Mouse (Mus musculus) gastrocnemius, postnatal 36 days (tissue): ENCODE measurements around the gene Abhd17c. TPM values are rescaled to one million over a fixed set of nuclear protein-coding genes. Genes with fewer than 3 reads are reported as not detected.
"Not testable (repeated sequence)": the region's sequence is repeated elsewhere in the genome, so short reads cannot be mapped to it uniquely, and the experiment has no call there.

ENCODE experiments used
- DNase-seq, 2 experiments: peaks; one replicate each; pipeline ENCODE4 v3.0.0; 2022
- intact Hi-C: fragments of 180-260 bp; cut with DNase I; formaldehyde crosslinking; loops from one replicate; pipeline ENCODE4 v1.15.1; 2025
- long read RNA-seq, 2 experiments: library from polyadenylated mRNA; stranded (forward); transcript quantifications; one replicate each; pipeline ENCODE4 v2.0.0; 2021
- total RNA-seq, 2 experiments: library from RNA; stranded (reverse); gene quantifications; 2 replicates each; pipeline ENCODE4 v1.2.3; 2021

Abhd17c gene
- 1 to 10 TPM; 5.3 to 6.5 TPM for total RNA-seq
- long read RNA-seq, experiment 1, transcript Abhd17c-201 (3 exons, 2,238 nt), result major isoform, 12 of 12 reads
- long read RNA-seq, experiment 1, partial matches to known transcripts, result 0 of 12 reads
- long read RNA-seq, experiment 1, other reads (novel, unspliced or antisense), result 0 of 12 reads
- long read RNA-seq, experiment 2, transcript Abhd17c-201 (3 exons, 2,238 nt), result major isoform, 11 of 11 reads
- long read RNA-seq, experiment 2, partial matches to known transcripts, result 0 of 11 reads
- long read RNA-seq, experiment 2, other reads (novel, unspliced or antisense), result 0 of 11 reads

DNA sequence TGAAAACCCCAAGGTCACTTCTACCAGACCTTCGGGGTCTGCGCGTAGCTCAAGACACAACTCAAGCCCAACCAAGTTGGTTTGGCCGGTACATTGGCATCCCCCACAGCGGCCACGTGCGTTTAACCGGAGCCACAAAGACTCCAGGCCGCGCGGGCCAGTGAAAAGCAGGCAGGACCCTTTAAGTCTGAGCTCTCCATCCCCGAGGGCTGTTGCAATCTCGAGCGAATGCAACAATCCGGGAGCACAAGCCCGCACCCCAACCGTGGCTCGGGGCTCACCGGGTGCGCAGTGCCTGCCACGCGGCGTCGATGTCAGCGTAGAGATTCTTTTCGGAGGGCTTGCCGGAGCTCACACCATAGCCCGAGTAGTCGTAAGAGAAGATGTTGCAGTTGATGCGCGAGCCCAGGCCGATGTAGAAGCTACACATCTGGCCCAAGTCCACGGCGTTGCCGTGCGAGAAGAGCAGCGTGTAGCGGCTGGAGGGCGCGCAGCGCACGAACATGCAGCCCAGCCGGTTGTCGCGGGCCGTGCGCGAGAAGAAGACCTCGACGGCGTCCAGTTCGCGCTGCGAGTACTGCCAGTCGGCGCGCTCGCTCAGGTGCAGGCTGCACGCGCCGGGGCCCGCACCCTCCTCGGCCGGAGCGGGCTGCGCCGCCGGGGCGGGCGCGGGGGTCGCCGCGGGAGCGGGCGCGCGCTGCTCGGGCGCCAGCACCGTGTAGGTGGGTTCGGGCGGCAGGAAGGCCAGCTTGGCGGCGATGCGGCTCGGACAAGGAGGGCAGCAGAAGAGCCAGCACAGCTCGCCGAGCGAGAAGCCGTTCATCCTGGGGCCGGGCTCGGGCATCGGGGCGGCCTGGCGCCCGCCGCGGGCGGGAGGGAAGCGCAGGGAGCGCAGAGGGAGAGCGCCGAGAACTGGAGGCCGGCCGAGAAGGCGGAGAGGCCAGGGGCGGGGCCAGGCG, at the start of gene Abhd17c:
Abhd17c (minus strand) TSS at position 893 of the 959 bp plus-strand sequence.
- intact Hi-C loops, result no loop called here
- DNase-seq, result peak; percentile 7 to 31

DNA sequence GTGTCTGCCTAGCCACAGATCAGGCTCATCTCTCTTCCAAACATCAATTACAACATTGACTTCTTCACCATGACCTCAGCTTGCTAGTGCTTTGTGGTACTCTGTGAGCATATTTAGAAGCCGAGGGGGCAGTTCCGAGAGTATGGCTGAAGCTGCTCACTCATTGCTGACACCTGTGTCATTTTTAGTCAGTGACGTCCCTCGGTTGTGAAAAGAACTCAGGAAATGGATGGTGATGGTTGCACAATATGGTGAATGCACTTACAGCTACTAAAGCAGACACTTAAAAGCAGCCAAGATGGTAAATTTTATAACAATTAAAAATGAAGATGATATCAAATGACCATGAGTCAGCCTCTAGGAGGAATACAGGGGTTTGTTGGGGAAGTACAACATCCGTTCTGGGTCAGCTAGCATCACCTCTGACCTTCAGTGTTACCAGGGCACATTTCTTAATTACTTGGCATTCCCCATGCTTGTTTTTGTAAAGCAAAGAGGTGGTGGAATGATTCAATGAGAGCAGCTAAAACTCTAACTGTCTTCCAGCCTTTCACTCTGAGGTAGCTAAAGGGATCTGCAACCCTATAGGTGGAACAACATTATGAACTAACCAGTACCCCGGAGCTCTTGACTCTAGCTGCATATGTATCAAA, 45.6 kb upstream of the Abhd17c start:
- intact Hi-C loops, result no loop called here
- no peak for DNase-seq

DNA sequence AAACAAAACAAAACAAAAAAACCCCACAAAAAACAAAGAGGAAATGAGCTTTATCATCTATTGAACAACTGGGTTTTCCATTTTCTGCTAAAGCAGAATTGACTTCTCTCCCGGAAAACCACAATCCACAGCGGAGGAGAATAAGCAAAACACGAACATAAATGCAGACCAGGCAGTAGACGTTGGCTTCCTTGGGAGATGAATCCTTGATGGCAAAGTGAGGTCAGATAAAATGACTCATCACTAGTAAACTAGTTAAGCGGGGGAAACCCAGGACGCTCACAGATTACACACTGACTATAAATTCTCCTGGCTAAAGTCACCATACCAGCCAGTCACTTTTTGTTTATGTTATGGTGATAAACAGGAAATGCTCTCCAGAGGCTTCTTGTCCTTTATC, 44.5 kb upstream of the Abhd17c start:
- intact Hi-C loops, result no loop called here
- no peak for DNase-seq

DNA sequence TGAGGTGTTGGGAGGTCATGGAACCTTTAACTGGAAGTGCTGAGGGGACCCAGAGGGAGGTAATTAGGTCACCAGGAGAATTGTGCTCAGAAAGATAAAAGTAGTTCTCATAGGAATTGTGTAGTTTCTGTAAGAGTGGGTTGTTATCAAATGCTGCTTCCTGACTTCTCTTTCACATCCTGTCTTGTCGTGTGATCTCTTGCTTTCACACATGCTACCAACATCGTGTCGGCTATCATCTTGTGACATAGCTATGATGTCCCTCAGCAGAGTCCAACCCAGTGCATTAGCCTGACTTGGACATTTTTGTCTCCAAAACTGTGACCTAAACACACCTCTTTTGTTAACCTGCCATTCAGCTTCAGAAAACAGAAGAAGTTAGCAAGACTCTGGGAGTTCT, 40.6 kb upstream of the Abhd17c start:
- intact Hi-C loops, result no loop called here
- DNase-seq, result no peak

DNA sequence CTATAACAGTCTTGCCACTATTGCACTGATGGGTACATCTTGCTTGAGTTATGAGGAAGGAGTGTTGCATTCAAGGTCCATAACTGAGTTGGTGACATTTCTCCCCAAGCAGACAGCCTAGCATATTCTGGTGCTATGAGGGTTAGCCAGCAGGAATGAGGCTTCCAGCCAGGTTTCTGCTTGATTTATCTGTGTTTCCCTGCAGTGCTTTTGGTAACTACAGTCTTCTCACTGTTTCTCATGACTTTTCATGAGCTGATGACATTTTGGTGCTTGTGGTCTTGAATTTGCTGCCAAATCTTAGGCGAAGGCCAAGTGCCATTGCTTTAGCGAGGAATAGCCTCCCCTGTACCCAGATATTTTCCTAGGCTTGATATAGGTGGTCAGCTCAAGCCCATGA, 39.8 kb upstream of the Abhd17c start:
- intact Hi-C loops, result no loop called here
- DNase-seq, result no peak

DNA sequence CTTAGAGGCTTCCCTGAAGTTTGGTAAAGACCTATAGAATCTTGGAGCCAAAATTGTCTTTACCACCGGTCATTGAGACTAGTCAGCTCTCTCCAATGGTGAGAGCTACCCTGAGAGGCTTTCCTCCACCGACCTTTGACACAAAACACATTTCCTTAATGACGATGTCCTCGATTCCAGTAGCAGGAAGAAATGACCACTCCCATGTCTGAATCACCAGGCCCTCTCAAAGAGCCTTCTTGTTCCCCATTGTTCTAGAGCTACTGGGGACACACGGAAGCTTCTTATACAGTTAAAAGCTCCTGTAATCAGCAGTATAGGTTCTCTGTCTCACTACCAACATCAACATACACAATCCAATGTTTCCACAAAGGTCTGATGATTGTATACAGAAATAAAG, 36.5 kb upstream of the Abhd17c start:
- intact Hi-C loops, result no loop called here
- DNase-seq, result no peak

DNA sequence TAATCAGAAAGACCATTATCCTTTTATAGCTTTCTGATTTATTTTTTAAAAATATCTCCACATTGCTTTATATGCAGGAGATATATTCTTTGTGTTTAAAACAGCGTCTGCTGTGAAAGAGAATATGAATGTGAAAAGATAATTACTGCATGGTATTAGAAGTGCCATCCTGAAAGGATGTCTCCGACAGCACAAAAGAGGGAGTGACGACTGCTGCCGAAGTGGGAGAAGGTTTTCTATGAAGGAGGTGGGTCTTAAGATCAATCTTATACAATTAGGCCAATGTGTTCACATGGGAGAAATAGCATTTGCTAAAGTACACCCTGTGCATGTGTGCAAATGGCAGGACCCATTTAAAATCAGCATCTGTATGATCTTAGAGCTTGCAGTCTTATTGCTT, 33.5 kb upstream of the Abhd17c start:
- intact Hi-C loops, result no loop called here
- no peak for DNase-seq

DNA sequence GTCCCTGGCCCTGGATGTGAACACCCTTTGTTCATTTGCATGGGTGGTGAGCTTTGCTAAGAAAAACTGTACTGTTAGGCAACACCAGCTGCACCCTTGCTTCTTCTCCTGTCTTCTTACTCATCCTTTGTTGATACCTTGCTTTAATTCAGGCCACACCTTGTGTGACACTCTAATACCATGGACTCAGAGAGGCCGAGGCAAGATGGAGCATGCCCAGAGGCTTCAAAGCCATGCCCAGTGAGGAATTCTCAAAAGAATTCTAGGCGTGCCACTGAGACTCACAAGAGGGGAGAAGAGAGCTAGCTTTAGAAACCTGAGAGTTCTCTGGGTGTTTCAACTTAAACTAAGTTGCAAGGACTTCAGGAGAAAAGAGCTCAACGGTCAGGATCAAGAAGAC, 33.0 kb upstream of the Abhd17c start:
- no peak for DNase-seq
- intact Hi-C loops, result no loop called here

DNA sequence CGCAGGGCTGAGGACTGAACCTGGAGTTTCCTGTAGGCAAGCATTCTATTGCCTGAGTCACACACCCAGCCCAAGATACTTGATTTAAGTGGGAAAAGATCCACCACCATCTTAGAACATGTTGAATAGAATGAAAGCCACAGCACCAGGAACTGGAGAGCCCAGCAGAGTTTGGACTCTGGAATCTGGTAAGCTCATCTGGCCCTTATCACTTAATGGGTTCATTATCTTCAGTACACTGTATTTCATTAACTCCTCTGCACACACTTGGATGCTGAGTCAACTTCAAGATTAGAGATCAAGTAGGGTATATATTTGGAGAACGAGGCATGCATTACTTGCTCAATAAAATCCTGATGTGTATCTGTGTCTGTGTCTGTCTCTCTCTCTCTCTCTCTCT, 27.1 kb upstream of the Abhd17c start:
- intact Hi-C loops, DNase-seq: not testable (repeated sequence)

DNA sequence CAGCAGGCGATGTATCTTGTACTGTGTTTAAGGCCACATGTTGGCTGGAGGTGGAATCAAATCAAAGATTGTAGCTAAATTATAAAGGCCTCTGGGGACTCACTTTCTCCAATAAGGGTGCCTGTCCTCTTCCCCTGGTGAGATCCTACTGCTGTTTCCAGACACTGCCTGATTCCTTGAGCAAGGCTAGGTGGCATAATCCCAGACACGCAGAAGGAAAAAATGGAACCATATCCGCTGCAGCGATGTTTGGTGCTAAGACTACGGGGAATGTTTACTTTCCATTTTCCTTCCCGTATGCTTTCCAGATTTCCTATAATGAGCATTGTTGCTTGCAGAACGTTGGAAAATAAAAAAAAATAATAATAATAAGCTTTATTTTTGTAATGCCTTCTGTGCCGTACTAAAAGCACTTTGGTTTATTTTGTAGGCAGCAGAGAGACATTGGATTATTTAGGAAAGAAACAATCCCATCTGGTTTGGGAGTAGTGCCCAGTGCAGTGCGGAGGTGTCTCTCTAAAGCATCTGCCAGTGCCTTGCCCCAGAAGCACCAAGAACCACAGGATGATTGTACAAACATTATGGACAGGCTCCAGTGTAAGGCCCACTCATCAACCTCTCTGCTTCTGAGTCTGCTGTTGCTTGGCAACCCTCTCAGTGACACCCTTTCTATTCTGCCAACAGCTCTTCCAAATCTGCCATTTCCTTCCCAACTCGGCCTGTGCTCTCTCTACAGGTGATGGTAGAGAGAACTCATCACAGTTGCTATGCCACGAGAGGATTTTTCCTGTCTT, 23.2 kb upstream of the Abhd17c start:
- intact Hi-C loops, result no loop called here
- no peak for DNase-seq

DNA sequence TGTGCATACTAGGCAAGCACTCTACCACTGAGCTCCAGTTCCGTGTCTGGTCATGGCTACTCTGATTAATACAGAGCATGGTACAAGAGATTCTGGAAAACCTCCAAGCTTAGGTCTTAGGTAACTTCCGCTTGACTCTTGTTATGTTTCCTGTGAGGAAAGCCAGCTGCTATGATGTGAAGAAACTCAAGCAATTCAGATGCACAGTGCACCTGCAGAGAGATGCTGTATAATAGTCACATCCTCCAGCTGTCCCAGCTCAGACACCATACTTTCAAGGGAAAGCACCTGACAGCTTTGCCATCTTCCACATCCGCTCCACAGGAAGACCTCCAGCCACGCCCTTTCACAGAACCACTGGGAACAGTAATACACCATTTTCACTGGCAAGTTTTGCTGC, 21.7 kb upstream of the Abhd17c start:
- DNase-seq, result no peak
- intact Hi-C loops, result no loop called here

DNA sequence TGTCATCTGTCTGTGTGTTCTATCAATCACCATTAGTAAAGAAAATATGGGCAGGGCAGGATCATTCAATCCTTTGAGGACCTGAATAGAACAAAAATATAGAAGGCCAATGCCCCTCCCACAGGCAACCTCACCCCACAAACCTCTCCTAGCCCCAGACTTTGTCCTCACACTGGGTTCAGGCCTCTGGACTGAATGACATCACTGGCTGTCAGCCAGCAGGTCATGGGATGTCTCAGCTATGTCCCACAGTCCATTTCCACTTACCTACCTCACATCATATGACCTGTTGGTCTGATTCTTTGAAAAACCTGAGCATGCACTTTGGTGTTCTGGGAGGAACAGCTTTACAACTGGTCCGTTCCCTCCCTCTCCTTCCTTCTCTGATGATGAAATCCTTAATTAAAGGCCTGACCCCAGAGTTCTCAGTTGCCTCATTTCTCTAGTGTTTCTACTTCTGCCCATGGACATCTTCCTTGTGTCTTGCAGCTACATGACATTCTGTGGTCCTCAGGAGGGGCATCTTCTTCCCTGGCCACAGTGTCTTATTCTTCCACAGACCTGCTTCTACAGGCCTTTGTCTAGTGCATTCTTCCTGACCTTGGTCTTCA, 19.6 kb upstream of the Abhd17c start:
- intact Hi-C loops, result no loop called here
- DNase-seq, result no peak

DNA sequence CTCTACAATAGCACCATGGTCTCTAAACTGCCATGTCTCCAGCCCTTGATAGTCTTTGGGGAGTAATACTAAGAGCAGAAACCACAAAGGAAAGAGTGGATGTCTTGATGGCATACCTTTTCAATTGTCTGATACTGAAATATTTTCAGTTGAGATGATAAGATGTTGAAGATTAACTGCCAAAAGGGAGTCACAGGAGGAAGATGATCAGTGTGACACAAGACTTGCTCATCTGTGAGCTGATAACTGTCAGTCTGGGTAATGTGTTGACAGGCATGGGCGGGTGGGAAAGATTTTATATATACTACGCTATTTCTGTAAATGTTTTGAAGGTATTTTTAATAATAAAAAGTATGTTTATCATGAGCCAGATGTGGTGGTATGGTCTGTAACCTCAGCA, 16.7 kb upstream of the Abhd17c start:
- no peak for DNase-seq
- intact Hi-C loops, result no loop called here

DNA sequence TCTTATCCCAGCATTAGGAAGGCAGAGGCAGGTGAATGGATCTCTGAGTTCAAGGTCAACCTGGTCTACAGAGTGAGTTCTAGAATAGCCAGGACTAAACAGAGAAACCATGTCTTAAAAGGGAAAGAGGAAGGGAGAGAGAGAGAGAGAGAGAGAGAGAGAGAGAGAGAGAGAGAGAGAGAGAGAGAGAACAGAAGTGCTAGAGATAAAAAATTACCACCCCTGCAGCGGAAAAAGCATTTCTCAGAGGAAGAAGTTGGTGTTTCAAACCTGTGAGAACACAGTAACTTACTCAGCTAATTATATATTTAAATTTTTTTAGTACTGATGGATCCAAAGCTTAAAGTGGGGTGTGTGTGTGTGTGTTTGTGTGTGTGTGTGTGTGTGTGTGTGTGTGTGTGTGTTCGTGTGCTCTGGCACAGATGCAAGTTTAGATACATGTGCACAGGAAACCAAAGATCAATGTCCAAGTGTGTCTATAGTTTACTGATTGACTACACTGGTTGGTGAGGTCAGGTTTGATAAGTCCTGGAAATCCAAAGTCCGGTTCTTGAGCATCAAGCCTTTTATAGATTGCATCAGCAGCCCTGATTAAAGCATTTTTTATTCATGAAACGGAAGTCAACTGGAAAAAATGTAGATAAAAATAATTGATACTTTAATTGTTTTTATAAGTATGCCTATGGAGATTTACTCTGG, 15.2 kb upstream of the Abhd17c start:
- intact Hi-C loops, result no loop called here
- no peak for DNase-seq

DNA sequence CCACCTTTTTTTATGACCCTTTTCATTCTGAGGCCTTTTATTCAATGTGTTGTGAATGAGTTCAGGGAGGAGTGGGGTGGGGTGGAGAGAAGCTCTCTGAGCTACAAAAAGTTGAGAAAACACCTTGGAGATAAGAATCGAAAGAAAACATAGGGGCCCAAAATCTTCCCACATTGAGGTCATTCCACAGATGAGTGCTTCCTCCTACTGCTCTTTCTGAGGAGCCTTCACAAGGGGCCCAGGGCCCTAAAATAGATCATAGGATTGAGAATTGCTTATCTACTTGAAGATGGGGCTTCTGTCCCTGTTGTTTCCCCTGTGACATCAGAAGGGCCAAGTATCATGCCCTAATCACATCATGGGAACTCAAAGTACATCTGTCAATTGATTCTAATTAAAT, 14.3 kb upstream of the Abhd17c start:
- intact Hi-C loops, result no loop called here
- DNase-seq, result no peak

DNA sequence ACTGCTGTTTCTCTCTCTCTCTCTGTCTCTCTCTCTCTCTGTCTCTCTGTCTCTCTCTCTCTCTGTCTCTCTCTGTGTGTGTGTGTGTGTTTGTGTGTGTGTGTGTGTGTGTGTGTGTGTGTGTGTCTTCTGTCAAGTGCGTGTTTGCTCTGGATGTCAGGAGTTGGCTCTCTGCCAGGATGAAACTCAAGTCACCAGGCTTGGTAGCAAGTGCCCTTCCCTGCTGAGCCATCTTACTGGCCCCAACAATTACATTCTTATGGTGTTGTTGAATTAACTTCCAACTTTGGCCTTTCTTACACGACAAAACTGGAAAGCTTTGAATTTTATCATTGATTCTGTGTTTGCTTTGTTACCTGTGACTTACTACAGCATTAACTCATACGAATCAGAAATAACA, 13.6 kb upstream of the Abhd17c start:
- intact Hi-C loops, result no loop called here
- no peak for DNase-seq

DNA sequence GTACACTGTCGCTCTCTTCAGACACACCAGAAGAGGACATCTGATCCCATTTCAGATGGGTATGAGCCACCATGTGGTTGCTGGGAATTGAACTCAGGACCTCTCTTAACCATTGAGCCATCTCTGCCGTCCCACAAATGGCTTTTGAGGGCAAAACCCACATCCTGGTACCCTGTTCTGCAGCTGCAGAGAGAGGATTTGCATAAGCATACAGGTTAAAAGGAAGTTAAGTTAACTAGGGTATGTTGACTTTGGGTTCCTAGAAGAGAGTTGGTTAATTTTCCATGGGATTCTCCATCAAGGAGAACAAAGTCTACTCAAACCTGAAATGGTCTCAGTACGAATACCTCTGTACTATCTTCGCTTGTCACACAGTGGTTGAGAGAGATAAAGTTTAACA, 13.2 kb upstream of the Abhd17c start:
- no peak for DNase-seq
- intact Hi-C loops, result no loop called here

DNA sequence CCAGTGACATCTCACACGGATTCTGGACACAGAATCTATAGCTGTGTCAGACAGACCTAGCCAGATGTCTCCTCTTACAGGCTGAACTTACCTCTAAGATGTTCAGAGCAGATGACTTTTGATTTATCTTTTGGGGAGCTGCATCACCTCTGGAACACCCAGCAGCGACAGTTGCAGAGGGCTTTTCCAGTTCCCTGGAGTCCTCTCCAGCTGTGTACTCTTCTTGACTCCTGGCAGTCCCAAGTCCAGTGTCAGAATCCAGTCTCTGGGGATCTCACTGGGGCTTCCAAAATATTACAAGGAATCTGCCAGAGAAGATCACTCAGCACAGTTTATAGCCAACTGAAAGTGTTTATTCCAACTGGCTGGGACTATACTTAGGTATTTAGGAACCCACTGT, 12.7 kb upstream of the Abhd17c start:
- no peak for DNase-seq
- intact Hi-C loops, result no loop called here

DNA sequence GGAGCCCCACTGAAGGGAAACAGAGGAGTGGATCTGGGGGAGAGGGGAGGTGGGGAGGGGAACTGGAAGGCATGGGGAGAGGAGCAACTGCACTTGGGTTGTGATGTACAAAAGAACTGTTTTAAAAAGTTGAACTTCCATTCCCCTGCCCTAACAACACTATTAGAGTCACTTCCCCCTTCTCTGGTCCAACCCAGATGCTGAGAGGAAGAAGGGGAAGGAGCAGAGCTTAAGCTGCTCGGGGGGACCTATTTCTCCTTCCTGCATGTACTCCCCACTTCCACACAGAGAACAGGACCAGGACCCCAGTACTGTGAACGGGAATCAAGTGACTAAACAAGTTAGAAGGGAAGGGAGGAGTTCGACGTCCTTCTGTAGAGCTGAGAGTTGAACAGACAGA, 11.9 kb upstream of the Abhd17c start:
- DNase-seq, result no peak
- intact Hi-C loops, result no loop called here

DNA sequence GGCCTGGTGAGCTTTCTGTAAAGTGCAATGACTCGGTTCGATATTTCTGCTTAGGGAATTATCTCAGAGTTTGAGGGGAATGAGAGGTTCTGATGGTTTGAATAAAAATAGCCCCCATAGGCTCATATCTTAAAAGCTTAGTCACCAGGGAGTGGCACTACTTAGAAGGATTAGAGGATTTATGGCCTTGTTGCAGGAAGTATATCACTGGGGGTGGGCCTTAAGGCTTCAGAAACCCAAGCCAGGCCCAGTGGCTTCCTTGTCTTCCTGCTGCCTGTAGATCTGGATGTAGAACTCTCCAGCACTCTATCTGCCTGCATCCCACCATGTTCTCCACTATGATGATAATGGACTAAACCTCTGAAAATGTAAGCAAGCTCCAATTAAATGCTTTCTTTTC, 7.7 kb upstream of the Abhd17c start:
- no peak for DNase-seq
- intact Hi-C loops, result no loop called here
